Mouse (Mus musculus) brown adipose tissue, adult 24 weeks (tissue): Measurements from ENCODE around the gene Gpx1. TPM values are rescaled to one million over a fixed set of nuclear protein-coding genes. Genes with fewer than 3 reads are reported as not detected.
A peak's percentile ranks its signal among the peaks of the same experiment; 100 is the strongest.

Experiments used
- H3K27ac ChIP-seq: fragments of 200-500 bp; replicated peaks from 2 replicates; pipeline ENCODE4 v1.5.1; 2012; ENCODE audit warnings: low read depth, mild to moderate bottlenecking, low read length
- H3K4me1 ChIP-seq: fragments of 200-500 bp; 2 replicates; pipeline ENCODE4 v1.6.1; 2012; ENCODE audit warnings: low read length, mixed read lengths; ENCODE audit not compliant: control insufficient read depth, insufficient read depth, insufficient read length
- H3K4me3 ChIP-seq: fragments of 200-500 bp; 2 replicates; pipeline ENCODE4 v1.5.1; 2012; ENCODE audit warnings: low read depth, mild to moderate bottlenecking, low read length, moderate library complexity; ENCODE audit not compliant: insufficient read depth
- polyA plus RNA-seq: library from polyadenylated mRNA; stranded (reverse); fragments of >200 nt; gene quantifications from 2 replicates; pipeline ENCODE4 v1.2.4, GENCODE M21; 2012; ENCODE audit not compliant: missing spikeins, insufficient read depth, insufficient read length

Gpx1 gene
- polyA plus RNA-seq, 1 experiment, result 989 TPM

DNA sequence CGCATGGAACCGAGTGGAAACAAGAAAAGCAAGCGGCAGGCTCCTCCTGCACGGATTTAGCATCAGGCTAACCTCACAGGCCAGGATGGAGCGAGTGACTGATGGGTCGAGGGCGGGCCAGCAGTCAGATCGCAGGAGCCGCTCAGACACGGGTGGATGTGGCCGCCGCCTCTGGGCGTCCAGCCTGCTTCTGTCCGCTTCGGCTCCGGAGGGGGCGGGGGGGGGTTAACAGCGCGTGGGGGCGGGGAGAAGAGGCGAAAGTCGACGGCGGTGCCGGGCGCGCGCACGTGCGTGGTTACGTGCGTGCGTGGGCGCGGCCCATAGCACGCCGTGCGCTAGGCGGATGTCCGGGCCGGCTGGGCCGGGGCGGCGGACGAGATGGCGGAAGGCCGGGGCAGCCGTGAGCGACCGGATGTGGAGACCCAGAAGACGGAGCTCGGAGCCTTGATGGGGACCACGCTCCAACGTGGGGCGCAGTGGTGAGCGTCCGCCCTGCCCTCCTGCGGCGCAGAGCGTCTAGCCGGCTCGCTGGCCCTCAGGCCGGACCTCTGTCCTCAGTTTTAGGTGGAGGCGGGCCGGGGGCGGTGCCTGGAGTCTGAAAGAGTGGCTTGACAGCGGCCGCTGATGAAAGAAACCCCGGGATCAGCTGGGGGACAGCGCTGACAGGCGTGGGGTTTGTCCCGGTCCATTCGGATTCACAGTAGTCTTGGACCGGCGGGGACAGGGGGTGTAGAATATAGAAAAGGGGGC, 9.0 kb downstream of the Gpx1 start, which contains the start of gene Usp4:
TSS of gene Usp4 (plus strand) at position 314 of the 750 bp plus-strand sequence.
- peak within 1 kb of the TSS; percentile 96 for H3K4me3 ChIP-seq
- H3K27ac ChIP-seq, result peak within 1 kb of the TSS; percentile 98
- H3K4me1 ChIP-seq, result peaks cover 7% of the 10 kb centered on the region; the same call in 1 of the 2 replicates

DNA sequence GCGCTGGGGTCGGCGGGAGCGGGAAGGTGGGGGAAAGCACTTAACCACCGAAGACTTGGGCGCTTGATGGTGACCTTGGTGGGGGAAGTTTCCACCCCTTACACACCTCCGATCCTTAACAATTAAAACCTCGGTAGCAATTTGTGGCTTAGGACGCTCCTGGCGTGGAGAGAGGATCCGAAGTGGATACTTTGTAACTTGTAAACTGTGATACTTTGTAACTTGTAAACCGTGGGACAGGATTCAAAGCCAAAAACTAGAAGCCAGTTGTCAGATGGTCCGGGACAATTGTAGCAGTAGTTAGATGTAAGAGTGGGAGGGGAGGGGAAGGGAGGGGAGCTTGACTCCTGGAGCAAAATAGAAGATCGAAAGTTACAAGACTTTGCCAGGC, 9.6 kb downstream of the Gpx1 start:
- Histone ChIP-seq H3K27ac (peak overlapping the region; percentile 98), H3K4me1 (peaks cover 7% of the 10 kb centered on the region; the same call in 1 of the 2 replicates), H3K4me3 (peak overlapping the region; percentile 96)

DNA sequence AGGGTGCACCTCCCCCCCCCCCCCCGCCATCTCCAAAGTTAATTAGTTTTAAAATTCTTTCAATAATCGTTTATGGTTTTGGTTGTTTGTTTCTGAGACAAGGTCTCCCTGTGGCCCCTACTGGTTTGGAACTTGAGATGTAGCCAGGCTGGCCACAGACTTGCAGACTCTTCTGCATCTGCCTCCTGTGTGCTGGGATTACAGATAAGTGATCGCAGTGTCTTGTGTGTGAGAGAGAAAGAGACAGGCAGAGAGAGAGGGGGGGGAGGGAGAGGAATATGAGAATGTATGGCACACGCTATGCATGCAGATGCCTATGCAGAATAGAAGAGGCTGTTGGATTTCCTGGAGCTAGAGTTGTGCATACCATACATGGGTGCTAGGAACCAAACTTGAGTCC, 11.0 kb downstream of the Gpx1 start:
- Histone ChIP-seq H3K4me1 (peaks cover 7% of the 10 kb centered on the region; the same call in 1 of the 2 replicates), H3K4me3 (no peak overlapping the region), H3K27ac (no peak overlapping the region)

DNA sequence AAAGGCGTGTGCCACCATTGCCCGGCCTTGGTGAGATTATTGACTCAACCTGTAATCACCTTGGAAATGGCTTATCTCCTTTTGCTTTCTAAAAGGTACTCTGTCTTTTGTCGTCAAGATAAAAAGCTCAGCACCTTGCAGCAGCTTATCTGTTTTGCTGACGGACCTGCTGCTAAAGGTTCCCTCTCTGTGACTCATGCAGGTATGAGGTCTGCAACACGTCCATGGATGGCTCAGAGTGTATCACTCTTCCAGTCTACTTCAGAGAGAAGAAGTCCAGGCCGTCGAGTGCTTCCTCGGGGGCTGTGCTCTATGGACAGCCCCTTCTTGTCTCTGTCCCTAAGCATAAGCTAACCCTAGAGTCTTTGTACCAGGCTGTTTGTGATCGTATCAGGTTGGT, 39.5 kb downstream of the Gpx1 start:
- H3K4me1 ChIP-seq, result no peaks in the 10 kb centered on the region
- H3K27ac ChIP-seq, result no peak overlapping the region

DNA sequence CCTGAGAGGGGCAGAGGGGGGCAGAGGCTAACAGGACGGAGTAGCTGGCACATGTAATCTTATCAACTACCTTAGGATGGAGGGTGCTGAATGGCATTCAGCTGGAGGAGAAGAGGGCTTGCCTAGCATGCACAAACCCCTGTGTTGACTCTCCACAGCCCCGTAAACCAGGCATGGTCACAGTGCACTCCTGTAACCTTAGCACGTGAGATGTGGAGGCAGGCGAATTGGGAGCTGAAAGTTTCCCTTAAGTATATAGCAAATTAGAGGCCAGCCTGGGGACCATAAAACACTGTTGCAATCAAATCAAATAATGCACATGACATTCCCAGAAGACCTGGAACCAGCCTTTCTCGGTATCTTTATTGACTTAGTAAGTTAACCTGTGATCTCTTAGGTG, 40.0 kb downstream of the Gpx1 start:
- no peak overlapping the region for H3K27ac ChIP-seq

More for the DNA sequence above, 39.5 kb downstream of the Gpx1 start:
- no peak overlapping the region for H3K4me3 ChIP-seq

DNA sequence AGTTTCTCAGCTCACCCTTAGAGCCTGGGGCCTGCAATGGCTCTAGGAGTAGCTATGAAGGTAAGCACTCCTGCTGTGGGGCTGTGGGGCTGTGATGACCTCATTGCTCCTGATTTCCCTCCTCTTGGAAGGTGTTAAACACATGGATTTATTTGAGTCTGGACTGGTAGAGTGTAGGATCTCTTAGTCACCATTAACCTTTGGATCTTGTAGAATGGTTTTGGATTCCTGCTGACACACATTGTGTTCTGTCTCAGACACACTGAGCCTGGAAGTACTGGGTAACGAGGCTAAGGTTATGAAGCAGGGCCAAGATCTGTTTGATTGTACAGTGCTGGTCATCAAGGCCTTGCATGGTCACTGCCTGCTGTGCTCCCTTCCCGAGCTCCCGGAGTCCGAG, 40.6 kb downstream of the Gpx1 start:
- Histone ChIP-seq H3K4me3 (no peak overlapping the region), H3K27ac (no peak overlapping the region), H3K4me1 (no peaks in the 10 kb centered on the region)

More for the DNA sequence above, 40.0 kb downstream of the Gpx1 start:
- Histone ChIP-seq H3K4me1 (no peaks in the 10 kb centered on the region), H3K4me3 (no peak overlapping the region)

DNA sequence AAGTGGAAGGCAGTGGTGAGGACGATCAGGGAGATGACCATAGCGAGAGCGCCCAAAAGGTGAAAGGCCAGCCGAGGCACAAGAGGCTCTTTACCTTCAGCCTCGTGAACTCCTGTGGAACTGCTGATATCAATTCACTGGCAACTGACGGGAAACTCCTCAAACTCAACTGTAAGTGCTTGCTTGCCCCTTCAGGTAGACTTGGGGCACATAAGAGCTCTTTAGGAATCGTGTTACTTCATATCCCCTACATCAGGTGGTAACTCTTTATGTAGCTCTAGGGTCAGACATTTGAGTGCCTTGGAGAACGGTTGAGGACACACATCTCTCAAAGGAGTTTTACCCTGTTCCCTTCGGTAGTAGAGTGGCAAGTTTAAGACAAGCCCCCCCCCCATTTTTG, 42.7 kb downstream of the Gpx1 start:
- Histone ChIP-seq H3K4me3 (no peak overlapping the region), H3K27ac (no peak overlapping the region), H3K4me1 (no peaks in the 10 kb centered on the region)

DNA sequence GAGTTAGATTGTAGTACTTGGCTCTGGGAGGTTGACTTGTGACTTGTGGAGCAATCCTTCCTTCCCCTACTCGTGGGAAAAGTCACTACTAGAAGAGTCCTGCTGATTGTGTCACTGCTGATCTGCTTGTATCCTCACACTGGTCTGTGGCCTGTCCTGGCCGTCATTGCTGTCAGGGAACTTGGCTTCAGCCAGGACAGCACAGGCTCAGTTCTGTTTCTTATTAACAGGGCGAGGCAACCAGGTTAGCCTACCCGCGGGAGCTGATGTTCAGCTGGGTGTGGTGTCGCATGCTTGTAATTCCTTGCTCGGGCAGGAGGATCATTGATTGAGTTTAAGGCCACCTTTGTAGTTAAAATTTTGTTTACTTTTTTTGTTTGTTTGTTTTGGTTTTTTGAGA, 46.3 kb downstream of the Gpx1 start:
- H3K4me3 ChIP-seq, result no peak overlapping the region
- H3K4me1 ChIP-seq, result no peaks in the 10 kb centered on the region
- H3K27ac ChIP-seq, result no peak overlapping the region

DNA sequence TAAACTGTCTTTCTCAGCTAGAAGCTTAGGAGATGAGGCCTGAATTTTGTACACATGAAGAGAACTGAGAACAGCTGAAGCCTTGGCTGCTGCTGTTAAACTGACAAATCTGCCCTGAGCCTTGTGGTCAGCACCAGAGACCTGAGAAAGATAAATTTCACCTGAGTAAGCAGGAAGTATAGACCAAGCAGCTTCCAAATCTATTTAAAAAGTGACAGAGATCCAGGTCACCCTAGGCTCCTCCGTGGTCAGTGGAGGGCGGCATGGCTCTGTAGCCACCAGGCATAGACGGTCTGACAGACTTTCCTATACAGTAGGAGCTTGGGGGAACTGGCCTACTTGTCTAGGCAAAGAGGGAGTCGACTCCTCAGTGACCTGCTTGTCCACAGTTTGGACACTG, 48.1 kb downstream of the Gpx1 start:
- Histone ChIP-seq H3K4me3 (no peak overlapping the region), H3K4me1 (no peaks in the 10 kb centered on the region), H3K27ac (no peak overlapping the region)

DNA sequence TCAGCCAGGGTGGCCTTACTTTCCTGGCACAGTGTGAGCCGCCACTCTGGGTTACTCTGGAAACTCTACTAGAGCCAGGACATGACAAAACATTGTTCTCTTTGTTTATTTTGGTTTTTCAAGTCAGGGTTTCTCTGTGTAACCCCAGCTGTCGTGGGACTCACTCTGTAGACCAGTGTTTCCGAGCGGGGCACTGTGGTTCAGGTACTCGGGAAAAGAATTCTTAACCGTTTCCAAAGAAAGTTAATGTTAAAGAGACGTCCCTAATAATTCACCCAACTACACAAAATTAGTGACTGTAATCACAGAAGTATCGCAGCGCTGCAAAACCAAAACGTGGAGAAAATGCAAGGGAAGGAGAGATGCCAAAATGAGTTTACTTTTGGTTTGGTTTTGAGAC, 49.9 kb downstream of the Gpx1 start:
- no peak overlapping the region for H3K27ac ChIP-seq
- no peak overlapping the region for H3K4me3 ChIP-seq
- H3K4me1 ChIP-seq, result no peaks in the 10 kb centered on the region

DNA sequence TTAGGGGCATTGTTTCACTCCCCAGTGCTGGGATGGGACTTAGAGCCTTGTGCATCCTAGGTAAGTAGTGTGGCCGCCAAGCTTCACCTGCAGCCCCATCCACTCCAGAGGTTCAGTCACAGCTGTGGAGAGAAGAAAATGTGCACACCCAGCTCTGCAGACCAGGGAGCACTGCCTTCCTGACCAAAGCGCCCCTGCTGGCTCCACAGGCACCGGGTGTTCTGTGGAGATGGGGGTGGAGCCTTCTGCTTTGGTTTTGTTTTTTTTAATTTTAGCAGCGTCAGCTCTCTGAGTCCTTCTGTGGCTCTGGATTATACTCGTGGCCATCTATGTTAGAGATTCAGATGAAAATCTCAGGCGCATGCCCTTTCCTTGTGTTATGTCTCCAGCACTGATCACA, 50.5 kb downstream of the Gpx1 start:
- Histone ChIP-seq H3K27ac (no peak overlapping the region), H3K4me3 (no peak overlapping the region), H3K4me1 (no peaks in the 10 kb centered on the region)

Other genes starting within 250 kb of the Gpx1 start
- 41.1 and 58.6 TPM in 2 replicates for gene Apeh, start 244.3 kb upstream of the Gpx1 start, polyA plus RNA-seq
- gene Bsn, start 148.5 kb upstream of the Gpx1 start, polyA plus RNA-seq, result 0.24 and 0.29 TPM in 2 replicates
- 116 and 133 TPM in 2 replicates for gene Dag1, start 74.9 kb upstream of the Gpx1 start, polyA plus RNA-seq
- 21.6 and 23.1 TPM in 2 replicates for gene Nicn1, start 48.5 kb upstream of the Gpx1 start, polyA plus RNA-seq
- 2.0 and 2.8 TPM in 2 replicates for gene Amt, start 42.0 kb upstream of the Gpx1 start, polyA plus RNA-seq
- 299 and 302 TPM in 2 replicates for gene Rhoa, start 32.8 kb upstream of the Gpx1 start, polyA plus RNA-seq
- gene Tcta, start 32.7 kb upstream of the Gpx1 start, polyA plus RNA-seq, result 24.2 and 32.4 TPM in 2 replicates
- 48.4 and 52.8 TPM in 2 replicates for gene Usp4, start 8.9 kb downstream of the Gpx1 start, polyA plus RNA-seq
- gene 1700102P08Rik, start 53.9 kb downstream of the Gpx1 start, polyA plus RNA-seq, result not detected in 2 replicates
- gene Ccdc36, start 89.6 kb downstream of the Gpx1 start, polyA plus RNA-seq, result not detected in 2 replicates
- not detected in 2 replicates for gene BC048562, start 97.6 kb downstream of the Gpx1 start, polyA plus RNA-seq
- gene Ccdc71, start 121.6 kb downstream of the Gpx1 start, polyA plus RNA-seq, result 8.2 and 11.6 TPM in 2 replicates
- 4.4 and 6.9 TPM in 2 replicates for gene Klhdc8b, start 122.7 kb downstream of the Gpx1 start, polyA plus RNA-seq
- gene Lamb2, start 140.8 kb downstream of the Gpx1 start, polyA plus RNA-seq, result 19.1 and 38.4 TPM in 2 replicates
- 35.9 and 48.5 TPM in 2 replicates for gene Usp19, start 151.7 kb downstream of the Gpx1 start, polyA plus RNA-seq
- gene Qars, start 168.8 kb downstream of the Gpx1 start, polyA plus RNA-seq, result 85.0 and 107 TPM in 2 replicates
- gene Qrich1, start 177.9 kb downstream of the Gpx1 start, polyA plus RNA-seq, result 40.9 and 45.7 TPM in 2 replicates
- 18.9 and 21.5 TPM in 2 replicates for gene Impdh2, start 221.4 kb downstream of the Gpx1 start, polyA plus RNA-seq
- gene Ndufaf3, start 228.5 kb downstream of the Gpx1 start, polyA plus RNA-seq, result 91.2 and 111 TPM in 2 replicates
- gene Dalrd3, start 231.0 kb downstream of the Gpx1 start, polyA plus RNA-seq, result 57.1 and 58.3 TPM in 2 replicates
- 14.6 TPM in 2 replicates for gene Wdr6, start 239.8 kb downstream of the Gpx1 start, polyA plus RNA-seq